Mouse (Mus musculus) thymus, adult 18-20 months (tissue): ENCODE data around the gene Pigz.

Experiments used
- DNase-seq, 2 experiments: peaks; one replicate each; pipeline ENCODE4 v3.0.0; 2022; ENCODE audit warnings: mixed read lengths in 2 of 2

The Pigz gene

GRCm38 (mm10) chr16:31933751-31934549, at the start of gene Pigz:
Gene Pigz (plus strand): TSS chr16:31933851.
- DNase-seq: no peak

- no peak for DNase-seq
These were observed 49.7 kb upstream of the Pigz start for GRCm38 (mm10) chr16:31883902-31884301.

- DNase-seq: no peak
These were observed 42.7 kb upstream of the Pigz start for GRCm38 (mm10) chr16:31890907-31891306.

DNA sequence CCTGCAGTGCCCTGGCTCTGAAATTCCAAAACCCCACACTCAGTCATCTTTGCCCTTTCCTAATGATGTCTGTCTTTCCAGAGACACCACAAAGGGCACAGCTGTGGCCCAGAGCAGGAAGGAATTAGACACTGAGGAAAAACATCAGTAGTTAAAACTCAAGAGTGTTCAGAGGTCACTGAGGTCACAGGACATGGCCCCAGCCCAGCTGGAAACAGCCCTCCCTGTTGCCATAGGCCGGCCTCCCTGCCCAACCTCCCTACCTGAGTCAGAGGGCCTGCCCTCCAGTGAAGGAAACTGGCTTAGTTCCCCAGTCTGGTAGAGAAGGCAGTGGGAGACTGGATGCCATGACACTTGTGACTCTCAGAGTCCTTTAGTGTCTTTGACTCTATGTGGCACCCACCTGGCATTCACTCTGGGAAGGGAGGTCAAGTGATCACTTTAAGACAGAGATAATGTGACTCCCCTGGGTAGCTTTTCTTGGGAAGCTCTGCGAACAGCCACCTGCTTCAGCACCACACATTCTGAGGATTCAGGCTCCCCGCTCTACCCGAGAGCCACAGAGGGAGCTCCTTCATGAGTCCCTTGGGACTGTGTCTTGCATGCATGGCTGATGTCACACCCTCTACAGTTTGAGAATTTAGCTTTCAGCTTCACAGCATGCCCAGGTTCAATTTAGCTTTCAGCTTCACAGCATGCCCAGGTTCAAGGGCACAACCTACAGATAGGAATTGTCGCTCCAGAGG, 40.1 kb upstream of the Pigz start:
- no peak for DNase-seq

GRCm38 (mm10) chr16:31896971-31897774, 36.5 kb upstream of the Pigz start:
- no peak for DNase-seq

GRCm38 (mm10) chr16:31898546-31899326, 34.9 kb upstream of the Pigz start:
- DNase-seq: no peak

- no peak for DNase-seq
These were observed 31.8 kb upstream of the Pigz start for GRCm38 (mm10) chr16:31901886-31902285.

DNA sequence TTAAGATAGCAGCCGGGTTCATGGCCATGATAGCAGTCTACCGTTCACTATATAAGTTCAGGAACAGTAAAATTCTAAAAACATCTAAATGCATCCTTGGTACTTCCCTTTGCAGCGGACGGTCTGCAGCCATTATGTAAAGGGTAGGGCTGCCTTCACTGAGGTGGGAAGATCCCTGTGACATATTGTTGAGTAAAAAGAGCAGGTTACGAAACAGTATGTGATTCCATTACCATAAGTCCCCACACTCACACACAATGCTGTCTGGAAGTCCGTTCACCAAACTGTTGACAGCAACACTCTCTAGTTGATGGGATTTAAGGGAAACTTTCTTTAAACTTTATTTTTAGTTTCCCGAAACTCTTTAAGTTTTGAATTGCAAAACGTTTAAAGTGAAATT, 30.4 kb upstream of the Pigz start:
- no peak for DNase-seq

GRCm38 (mm10) chr16:31905331-31905730, 28.3 kb upstream of the Pigz start:
- no peak for DNase-seq

DNA sequence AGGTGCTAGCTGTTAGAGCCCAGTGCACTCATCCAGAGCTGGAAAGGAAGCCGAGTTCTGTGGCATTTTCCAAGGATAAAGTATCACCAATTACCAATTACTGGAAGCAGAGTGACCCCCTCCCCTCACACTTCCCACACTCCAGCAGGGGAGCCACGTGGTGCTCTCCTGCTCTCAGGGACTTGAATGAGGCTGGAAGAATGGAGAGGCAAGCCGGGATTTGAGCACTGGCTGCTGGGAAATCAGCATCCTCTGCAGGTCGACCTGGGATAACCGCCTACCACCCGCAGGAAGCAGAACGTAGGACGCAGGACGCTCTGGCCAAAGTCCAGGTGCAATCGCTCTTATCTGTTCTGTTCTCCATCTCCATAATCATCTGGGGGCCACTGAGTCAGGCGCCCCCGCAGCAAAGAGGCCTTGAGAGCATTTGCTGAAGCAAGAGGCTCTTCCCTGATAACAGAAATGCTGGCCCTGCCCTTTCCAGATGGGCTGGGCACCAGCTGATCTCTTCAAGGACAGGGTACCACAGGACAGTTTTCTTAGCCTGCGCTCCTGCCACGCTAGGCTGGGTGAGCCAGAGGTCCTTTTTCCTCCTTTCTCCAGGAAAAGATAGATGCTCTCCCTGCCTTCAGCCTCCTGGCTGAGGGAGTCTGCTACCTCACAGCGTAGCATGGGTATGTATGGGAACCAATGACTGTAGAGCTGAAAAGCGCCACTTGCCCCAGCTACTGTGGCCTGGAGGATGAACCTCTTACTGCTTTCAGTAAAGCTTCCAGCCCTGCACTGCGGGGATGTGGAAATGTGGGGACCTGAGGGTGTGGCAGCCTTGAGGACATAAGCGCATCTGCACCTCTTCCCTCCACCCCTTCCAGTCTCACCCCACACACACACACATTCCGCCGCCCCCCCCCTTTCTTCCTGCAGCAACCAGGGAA, 27.5 kb upstream of the Pigz start:
- no peak for DNase-seq

DNA sequence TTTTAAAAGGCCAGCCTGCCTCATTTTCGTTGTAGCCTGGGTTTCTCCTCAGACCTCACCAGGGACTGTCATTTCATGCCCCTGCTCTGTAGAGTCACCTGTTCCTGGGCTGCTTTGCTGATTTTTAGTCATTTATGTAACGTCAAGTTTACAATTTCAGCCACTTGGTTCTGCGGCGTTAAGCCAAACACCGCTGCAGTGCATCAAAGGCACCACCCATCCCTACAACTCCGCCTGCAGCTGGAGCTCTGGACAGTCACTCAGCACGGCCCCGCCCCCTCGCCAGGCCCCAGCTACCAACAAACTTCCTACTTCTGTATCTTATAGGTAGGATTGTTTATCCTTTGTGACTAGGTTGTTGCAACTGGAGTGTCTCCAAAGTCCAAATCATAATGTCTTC, 26.8 kb upstream of the Pigz start:
- DNase-seq: no peak

GRCm38 (mm10) chr16:31908959-31909358, 24.7 kb upstream of the Pigz start:
- no peak for DNase-seq

- DNase-seq: no peak
These were observed 23.3 kb upstream of the Pigz start for GRCm38 (mm10) chr16:31910281-31910847.

GRCm38 (mm10) chr16:31917776-31918175, 15.9 kb upstream of the Pigz start:
- no peak for DNase-seq

DNA sequence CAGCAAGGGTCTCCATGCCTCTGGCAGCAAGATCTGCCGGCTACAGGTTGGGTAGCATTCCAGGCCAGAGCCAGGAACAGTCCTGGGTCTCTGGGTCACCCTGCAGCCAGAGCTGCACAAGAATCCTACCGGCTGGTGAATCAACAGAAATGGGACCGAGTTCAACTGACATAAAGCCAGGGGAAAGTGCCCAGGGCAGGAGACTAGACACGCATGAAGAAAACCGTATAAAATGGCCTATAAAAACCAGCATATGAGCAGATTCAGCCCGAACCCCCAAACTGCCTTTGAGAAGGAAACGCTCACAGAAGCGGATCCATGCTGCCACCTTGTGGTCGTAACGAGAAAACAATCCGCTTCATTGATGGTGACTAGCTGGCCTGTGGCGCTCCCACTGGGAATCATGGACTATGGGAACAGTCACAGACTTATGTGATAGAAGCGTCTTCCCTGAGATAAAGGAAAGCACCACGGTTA, 15.4 kb upstream of the Pigz start:
- no peak for DNase-seq

- no peak for DNase-seq
These were observed 9.3 kb upstream of the Pigz start for GRCm38 (mm10) chr16:31924368-31924767.

GRCm38 (mm10) chr16:31926091-31926490, 7.6 kb upstream of the Pigz start:
- no peak for DNase-seq

DNA sequence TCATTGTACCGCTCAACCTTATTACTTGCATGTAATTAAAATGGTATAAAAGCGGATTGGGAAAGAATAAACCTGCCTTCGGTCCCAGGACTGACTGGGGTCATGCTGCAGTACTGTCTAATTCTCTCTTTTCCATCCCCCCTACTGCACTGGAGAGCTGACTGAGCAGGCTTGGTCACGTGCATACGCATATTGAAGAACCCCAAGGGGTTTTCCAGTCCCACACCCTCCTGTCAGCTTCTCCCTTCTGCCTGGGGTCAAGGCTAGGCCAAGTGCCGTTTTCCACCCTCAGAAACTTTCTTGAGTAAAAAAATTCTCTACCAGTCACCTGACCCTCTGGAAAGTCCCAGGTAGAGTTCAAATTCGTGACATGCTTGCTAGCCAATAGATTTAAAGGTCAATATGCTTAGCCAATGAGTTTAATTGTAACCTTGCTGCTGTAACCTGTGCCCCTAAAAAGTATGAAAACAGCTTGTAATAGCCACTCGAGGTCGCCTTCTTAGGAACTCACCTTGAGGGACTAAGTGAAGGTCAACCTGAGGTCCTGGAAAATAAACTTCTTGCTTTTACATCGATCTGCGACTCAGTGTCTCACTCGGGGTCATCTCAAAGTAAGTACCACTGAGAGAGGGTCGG, 7.0 kb upstream of the Pigz start:
- no peak for DNase-seq

GRCm38 (mm10) chr16:31927412-31927811, 6.2 kb upstream of the Pigz start:
- no peak for DNase-seq

GRCm38 (mm10) chr16:31931330-31931729, 2.3 kb upstream of the Pigz start:
- DNase-seq: no peak
